Mouse (Mus musculus): ENCODE data around the gene Uvssa. TPM values are rescaled to one million over a fixed set of nuclear protein-coding genes. Genes with fewer than 3 reads are reported as not detected.

The Uvssa gene
- polyA plus RNA-seq, 1 experiment, result 1.6 TPM

DNA sequence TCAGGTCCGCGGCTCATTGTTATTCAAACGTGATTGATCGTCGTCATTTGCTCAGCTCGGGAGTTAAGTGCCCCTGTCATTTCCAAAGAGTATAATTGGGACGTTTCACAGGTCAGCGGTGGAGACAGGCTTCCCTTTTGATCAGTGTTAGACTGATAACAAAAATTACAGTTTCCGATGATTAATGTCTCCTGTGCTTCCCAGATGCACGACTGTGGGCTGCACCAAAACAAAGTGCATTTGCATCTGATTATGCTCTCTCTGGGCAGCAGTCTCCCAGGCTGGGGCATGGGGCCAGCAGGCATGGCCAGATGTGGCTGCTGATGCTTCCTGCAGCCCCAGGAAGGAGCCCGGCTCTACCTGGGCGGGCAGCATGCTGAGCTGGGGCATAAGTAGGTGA, 22.5 kb downstream of the Uvssa start:
- H3K4me3 ChIP-seq, result no peak overlapping the region
- no peaks in the 10 kb centered on the region for H3K79me2 ChIP-seq (ENCODE audit: control insufficient read depth, insufficient read depth)
- TF ChIP-seq POLR2A (IDR thresholded peaks at IDR 0.05; ENCODE audit: insufficient read length, low read depth), result no peak
- TF ChIP-seq REST (IDR thresholded peaks at IDR 0.05; ENCODE audit: insufficient read depth, insufficient read length), result no peak
- TF ChIP-seq TCF12 (IDR thresholded peaks at IDR 0.05; ENCODE audit: insufficient read depth, poor library complexity, severe bottlenecking), result no peak
- no peak for TF ChIP-seq E2F4 (IDR thresholded peaks at IDR 0.05; ENCODE audit: insufficient read depth)
- TF ChIP-seq POLR2AphosphoS2 (IDR thresholded peaks at IDR 0.05; ENCODE audit: insufficient read length, low read depth), result no peak
- TF ChIP-seq TCF3 (IDR thresholded peaks at IDR 0.05; ENCODE audit: insufficient read length, low read depth), result no peak
- TF ChIP-seq USF1 (IDR thresholded peaks at IDR 0.05; ENCODE audit: low read depth), result no peak
- TF ChIP-seq MAX (IDR thresholded peaks at IDR 0.05; ENCODE audit: low read depth), result no peak
- no peak for TF ChIP-seq SRF (IDR thresholded peaks at IDR 0.05; ENCODE audit: control insufficient read depth, insufficient read length, low read depth)
- TF ChIP-seq CEBPB (IDR thresholded peaks at IDR 0.05; ENCODE audit: insufficient read depth, poor library complexity, severe bottlenecking), result no peak
- TF ChIP-seq MYOG (IDR thresholded peaks at IDR 0.05; ENCODE audit: control insufficient read depth in 1 of 3, insufficient read depth in 1 of 3, insufficient read length in 2 of 3, low read depth in 2 of 3), result no peak
- TF ChIP-seq MYOD1 (IDR thresholded peaks at IDR 0.05; ENCODE audit: control insufficient read depth in 1 of 3, insufficient read length in 2 of 3, low read depth in 2 of 3), result no peak
- no peaks in the 10 kb centered on the region for H3K27me3 ChIP-seq (ENCODE audit: control insufficient read depth, insufficient read depth, insufficient read length)
- no peaks in the 10 kb centered on the region for H3K36me3 ChIP-seq (ENCODE audit: control insufficient read depth, insufficient read depth)
- no peak overlapping the region for H3K4me2 ChIP-seq (ENCODE audit: low read depth)
- no peak overlapping the region for H3ac ChIP-seq (ENCODE audit: control insufficient read depth, insufficient read length)

DNA sequence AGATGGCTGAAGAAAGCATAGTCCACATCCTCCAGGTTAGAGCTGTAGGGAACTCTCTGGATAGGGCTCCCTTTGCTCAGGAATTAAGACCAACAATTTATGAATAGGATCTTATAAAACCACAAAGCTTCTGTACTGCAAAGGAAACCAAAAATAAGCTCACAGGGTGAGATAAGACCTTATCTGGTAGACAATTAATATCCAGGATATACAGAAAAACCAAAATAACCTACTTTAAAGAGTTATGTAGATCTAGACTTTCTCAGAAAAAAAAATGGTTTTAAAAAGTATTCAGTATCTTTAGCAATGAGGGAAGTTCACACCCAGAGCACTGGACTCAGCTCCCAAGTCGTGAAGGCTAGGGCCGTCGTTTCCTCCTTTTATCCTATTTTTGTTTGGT, 42.0 kb downstream of the Uvssa start:
- Histone ChIP-seq H3K36me3 (ENCODE audit: control insufficient read depth, insufficient read depth) (no peaks in the 10 kb centered on the region), H3K27me3 (ENCODE audit: control insufficient read depth, insufficient read depth, insufficient read length) (no peaks in the 10 kb centered on the region), H3K79me2 (ENCODE audit: control insufficient read depth, insufficient read depth) (no peaks in the 10 kb centered on the region), H3K4me3 (no peak overlapping the region), H3ac (ENCODE audit: control insufficient read depth, insufficient read length) (no peak overlapping the region), H3K4me2 (ENCODE audit: low read depth) (no peak overlapping the region)
- no peak for TF ChIP-seq REST (IDR thresholded peaks at IDR 0.05; ENCODE audit: insufficient read depth, insufficient read length)
- TF ChIP-seq TCF3 (IDR thresholded peaks at IDR 0.05; ENCODE audit: insufficient read length, low read depth), result no peak
- TF ChIP-seq TCF12 (IDR thresholded peaks at IDR 0.05; ENCODE audit: insufficient read depth, poor library complexity, severe bottlenecking), result no peak
- TF ChIP-seq MYOG (IDR thresholded peaks at IDR 0.05; ENCODE audit: control insufficient read depth in 1 of 3, insufficient read depth in 1 of 3, insufficient read length in 2 of 3, low read depth in 2 of 3), result no peak
- no peak for TF ChIP-seq USF1 (IDR thresholded peaks at IDR 0.05; ENCODE audit: low read depth)
- TF ChIP-seq POLR2AphosphoS2 (IDR thresholded peaks at IDR 0.05; ENCODE audit: insufficient read length, low read depth), result no peak
- TF ChIP-seq SRF (IDR thresholded peaks at IDR 0.05; ENCODE audit: control insufficient read depth, insufficient read length, low read depth), result no peak
- TF ChIP-seq POLR2A (IDR thresholded peaks at IDR 0.05; ENCODE audit: insufficient read length, low read depth), result no peak
- TF ChIP-seq MYOD1 (IDR thresholded peaks at IDR 0.05; ENCODE audit: control insufficient read depth in 1 of 3, insufficient read length in 2 of 3, low read depth in 2 of 3), result no peak
- TF ChIP-seq MAX (IDR thresholded peaks at IDR 0.05; ENCODE audit: low read depth), result no peak
- no peak for TF ChIP-seq CEBPB (IDR thresholded peaks at IDR 0.05; ENCODE audit: insufficient read depth, poor library complexity, severe bottlenecking)
- TF ChIP-seq E2F4 (IDR thresholded peaks at IDR 0.05; ENCODE audit: insufficient read depth), result no peak

DNA sequence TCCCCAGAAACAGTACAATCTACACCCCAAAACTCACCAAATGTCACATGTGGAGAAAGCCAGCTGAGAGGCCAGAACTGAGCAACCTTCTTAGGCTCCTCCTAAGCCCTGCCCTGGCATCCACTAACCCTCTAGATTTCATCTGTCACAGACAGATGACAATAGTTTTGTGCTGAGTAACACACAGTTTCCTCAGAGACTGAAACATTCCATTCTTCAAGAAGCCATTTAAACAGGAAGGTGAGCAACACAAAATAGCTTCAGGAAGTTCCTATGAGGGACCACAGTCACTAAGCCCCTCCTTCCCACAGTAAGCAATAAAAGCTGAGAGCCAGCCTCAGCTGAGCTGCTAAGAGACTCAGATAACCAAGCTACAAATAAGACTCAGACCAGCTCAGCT, 49.1 kb downstream of the Uvssa start:
- H3K27me3 ChIP-seq (ENCODE audit: control insufficient read depth, insufficient read depth, insufficient read length), result peaks cover 54% of the 10 kb centered on the region

DNA sequence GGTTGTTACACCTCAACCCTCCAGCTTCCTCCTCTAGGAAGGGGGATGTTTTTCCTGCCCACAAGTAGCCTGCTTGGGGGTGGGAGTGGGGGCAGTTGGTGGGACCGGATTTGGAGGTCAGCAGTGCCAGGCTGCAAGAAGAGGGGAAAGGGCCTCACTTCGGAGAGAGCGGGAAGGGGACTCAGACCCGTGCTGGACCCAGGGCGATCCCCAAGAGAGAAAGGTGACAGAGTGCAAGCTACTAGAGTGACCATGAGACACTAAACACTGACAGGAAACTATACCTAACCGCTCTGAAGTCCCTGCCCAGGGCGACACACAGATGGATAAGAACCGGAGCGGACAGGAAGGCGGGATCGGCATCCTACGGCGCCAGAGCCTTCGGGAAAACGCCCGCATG, 51.8 kb downstream of the Uvssa start:
- H3K4me2 ChIP-seq (ENCODE audit: low read depth), result no peak overlapping the region

More for the DNA sequence above, 49.1 kb downstream of the Uvssa start:
- H3K4me3 ChIP-seq, result no peak overlapping the region
- TF ChIP-seq MYOD1 (IDR thresholded peaks at IDR 0.05; ENCODE audit: control insufficient read depth in 1 of 3, insufficient read length in 2 of 3, low read depth in 2 of 3) (no peak), E2F4 (IDR thresholded peaks at IDR 0.05; ENCODE audit: insufficient read depth) (no peak), CEBPB (IDR thresholded peaks at IDR 0.05; ENCODE audit: insufficient read depth, poor library complexity, severe bottlenecking) (no peak), MYOG (IDR thresholded peaks at IDR 0.05; ENCODE audit: control insufficient read depth in 1 of 3, insufficient read depth in 1 of 3, insufficient read length in 2 of 3, low read depth in 2 of 3) (no peak), USF1 (IDR thresholded peaks at IDR 0.05; ENCODE audit: low read depth) (no peak), MAX (IDR thresholded peaks at IDR 0.05; ENCODE audit: low read depth) (no peak), POLR2AphosphoS2 (IDR thresholded peaks at IDR 0.05; ENCODE audit: insufficient read length, low read depth) (no peak), TCF12 (IDR thresholded peaks at IDR 0.05; ENCODE audit: insufficient read depth, poor library complexity, severe bottlenecking) (no peak), REST (IDR thresholded peaks at IDR 0.05; ENCODE audit: insufficient read depth, insufficient read length) (no peak), SRF (IDR thresholded peaks at IDR 0.05; ENCODE audit: control insufficient read depth, insufficient read length, low read depth) (no peak)
- no peaks in the 10 kb centered on the region for H3K36me3 ChIP-seq (ENCODE audit: control insufficient read depth, insufficient read depth)
- no peaks in the 10 kb centered on the region for H3K79me2 ChIP-seq (ENCODE audit: control insufficient read depth, insufficient read depth)
- no peak overlapping the region for H3K4me2 ChIP-seq (ENCODE audit: low read depth)
- no peak overlapping the region for H3ac ChIP-seq (ENCODE audit: control insufficient read depth, insufficient read length)

More for the DNA sequence above, 51.8 kb downstream of the Uvssa start:
- TF ChIP-seq MYOD1 (IDR thresholded peaks at IDR 0.05; ENCODE audit: control insufficient read depth in 1 of 3, insufficient read length in 2 of 3, low read depth in 2 of 3) (no peak), SRF (IDR thresholded peaks at IDR 0.05; ENCODE audit: control insufficient read depth, insufficient read length, low read depth) (no peak), CEBPB (IDR thresholded peaks at IDR 0.05; ENCODE audit: insufficient read depth, poor library complexity, severe bottlenecking) (no peak), MYOG (IDR thresholded peaks at IDR 0.05; ENCODE audit: control insufficient read depth in 1 of 3, insufficient read depth in 1 of 3, insufficient read length in 2 of 3, low read depth in 2 of 3) (no peak), REST (IDR thresholded peaks at IDR 0.05; ENCODE audit: insufficient read depth, insufficient read length) (no peak), POLR2AphosphoS2 (IDR thresholded peaks at IDR 0.05; ENCODE audit: insufficient read length, low read depth) (no peak), POLR2A (IDR thresholded peaks at IDR 0.05; ENCODE audit: insufficient read length, low read depth) (no peak), TCF12 (IDR thresholded peaks at IDR 0.05; ENCODE audit: insufficient read depth, poor library complexity, severe bottlenecking) (no peak), E2F4 (IDR thresholded peaks at IDR 0.05; ENCODE audit: insufficient read depth) (no peak), TCF3 (IDR thresholded peaks at IDR 0.05; ENCODE audit: insufficient read length, low read depth) (no peak), MAX (IDR thresholded peaks at IDR 0.05; ENCODE audit: low read depth) (no peak), USF1 (IDR thresholded peaks at IDR 0.05; ENCODE audit: low read depth) (no peak)
- Histone ChIP-seq H3K4me3 (no peak overlapping the region), H3K27me3 (ENCODE audit: control insufficient read depth, insufficient read depth, insufficient read length) (peaks cover 80% of the 10 kb centered on the region), H3K79me2 (ENCODE audit: control insufficient read depth, insufficient read depth) (no peaks in the 10 kb centered on the region), H3K36me3 (ENCODE audit: control insufficient read depth, insufficient read depth) (no peaks in the 10 kb centered on the region), H3ac (ENCODE audit: control insufficient read depth, insufficient read length) (no peak overlapping the region)

All from myocyte (in vitro differentiated cells).